Mouse (Mus musculus): ENCODE data around the gene Cdkal1. TPM values are rescaled to one million over a fixed set of nuclear protein-coding genes. Genes with fewer than 3 reads are reported as not detected.

Gene Cdkal1
- polyA plus RNA-seq, 2 experiments, result 10.8 to 29.8 TPM

GRCm38 (mm10) chr13:29642226-29642625, 213.2 kb downstream of the Cdkal1 start:
- no peak overlapping the region for H3K4me2 ChIP-seq (replicated peaks; ENCODE audit: low read depth, low read length, severe bottlenecking)
- ATAC-seq (ENCODE audit: low FRiP score, low read depth) (no peak; the same call in 1 of the 2 replicates), DNase-seq (ENCODE audit: low spot score) (peak; percentile 28)
- WGBS, result 20% methylated on average over 2 of the region's 2 CpGs
- no peaks in the 10 kb centered on the region for H3K36me3 ChIP-seq (ENCODE audit: control insufficient read depth, insufficient read depth, low read length)
- H3K27me3 ChIP-seq (ENCODE audit: control insufficient read depth, insufficient read depth, low read length), result no peaks in the 10 kb centered on the region
- TF ChIP-seq POLR2A (IDR thresholded peaks at IDR 0.05; ENCODE audit: borderline replicate concordance, extremely low read depth, insufficient read depth, insufficient read length), result no peak
- no peak overlapping the region for H3K27ac ChIP-seq (replicated peaks; ENCODE audit: low read depth, low read length)
- H3K9ac ChIP-seq (ENCODE audit: low read depth, low read length, severe bottlenecking), result no peak overlapping the region
- peaks cover 22% of the 10 kb centered on the region for H3K4me1 ChIP-seq (ENCODE audit: control insufficient read depth, insufficient read depth, low read length)
- no peaks in the 10 kb centered on the region for H3K9me3 ChIP-seq (ENCODE audit: control insufficient read depth, low read length)
- no peak overlapping the region for H3K4me3 ChIP-seq (replicated peaks; ENCODE audit: low read length)

GRCm38 (mm10) chr13:29641200-29641599, 214.3 kb downstream of the Cdkal1 start:
- 82% methylated on average over 5 of the region's 5 CpGs for WGBS
- no peak for ATAC-seq (ENCODE audit: low FRiP score, low read depth)
- no peaks in the 10 kb centered on the region for H3K36me3 ChIP-seq (ENCODE audit: control insufficient read depth, insufficient read depth, low read length)

DNA sequence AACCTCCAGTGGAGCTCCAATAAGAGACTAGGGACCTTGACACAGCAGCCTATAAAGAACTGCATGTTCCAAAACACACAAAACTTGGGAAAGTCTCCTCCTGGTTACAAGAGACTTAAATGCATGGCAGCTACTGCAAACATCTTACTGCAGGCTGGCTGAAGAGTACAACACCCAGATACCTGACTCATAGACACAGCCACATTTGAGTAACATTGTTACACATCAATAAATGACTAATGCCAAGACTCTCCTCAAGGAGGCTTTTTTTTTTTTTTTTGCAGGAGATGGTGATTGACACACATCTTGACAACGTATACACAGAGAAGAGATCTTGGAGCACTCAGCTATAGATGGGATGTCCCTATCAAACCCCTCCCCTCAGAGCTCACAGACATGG, 215.3 kb downstream of the Cdkal1 start:
- no peak overlapping the region for H3K9ac ChIP-seq (ENCODE audit: low read depth, low read length, severe bottlenecking)
- no peak overlapping the region for H3K27ac ChIP-seq (replicated peaks; ENCODE audit: low read depth, low read length)
- no peak for TF ChIP-seq POLR2A (IDR thresholded peaks at IDR 0.05; ENCODE audit: borderline replicate concordance, extremely low read depth, insufficient read depth, insufficient read length)
- H3K9me3 ChIP-seq (ENCODE audit: control insufficient read depth, low read length), result no peaks in the 10 kb centered on the region
- DNase-seq (ENCODE audit: low spot score), result no peak
- no peak overlapping the region for H3K4me2 ChIP-seq (replicated peaks; ENCODE audit: low read depth, low read length, severe bottlenecking)
- ATAC-seq (ENCODE audit: low FRiP score, low read depth), result no peak
- no peaks in the 10 kb centered on the region for H3K36me3 ChIP-seq (ENCODE audit: control insufficient read depth, insufficient read depth, low read length)
- no peak overlapping the region for H3K4me3 ChIP-seq (replicated peaks; ENCODE audit: low read length)
- H3K27me3 ChIP-seq (ENCODE audit: control insufficient read depth, insufficient read depth, low read length), result no peaks in the 10 kb centered on the region
- WGBS, result 96% methylated on average over 1 of the region's 1 CpGs
- peaks cover 22% of the 10 kb centered on the region for H3K4me1 ChIP-seq (ENCODE audit: control insufficient read depth, insufficient read depth, low read length)

More at GRCm38 (mm10) chr13:29641200-29641599, 214.3 kb downstream of the Cdkal1 start:
- H3K4me1 ChIP-seq (ENCODE audit: control insufficient read depth, insufficient read depth, low read length), result peaks cover 22% of the 10 kb centered on the region
- H3K4me2 ChIP-seq (replicated peaks; ENCODE audit: low read depth, low read length, severe bottlenecking), result no peak overlapping the region
- H3K27me3 ChIP-seq (ENCODE audit: control insufficient read depth, insufficient read depth, low read length), result no peaks in the 10 kb centered on the region
- no peak overlapping the region for H3K9ac ChIP-seq (ENCODE audit: low read depth, low read length, severe bottlenecking)
- no peak for DNase-seq (ENCODE audit: low spot score)
- no peak overlapping the region for H3K27ac ChIP-seq (replicated peaks; ENCODE audit: low read depth, low read length)
- no peak overlapping the region for H3K4me3 ChIP-seq (replicated peaks; ENCODE audit: low read length)
- H3K9me3 ChIP-seq (ENCODE audit: control insufficient read depth, low read length), result no peaks in the 10 kb centered on the region
- TF ChIP-seq POLR2A (IDR thresholded peaks at IDR 0.05; ENCODE audit: borderline replicate concordance, extremely low read depth, insufficient read depth, insufficient read length), result no peak

DNA sequence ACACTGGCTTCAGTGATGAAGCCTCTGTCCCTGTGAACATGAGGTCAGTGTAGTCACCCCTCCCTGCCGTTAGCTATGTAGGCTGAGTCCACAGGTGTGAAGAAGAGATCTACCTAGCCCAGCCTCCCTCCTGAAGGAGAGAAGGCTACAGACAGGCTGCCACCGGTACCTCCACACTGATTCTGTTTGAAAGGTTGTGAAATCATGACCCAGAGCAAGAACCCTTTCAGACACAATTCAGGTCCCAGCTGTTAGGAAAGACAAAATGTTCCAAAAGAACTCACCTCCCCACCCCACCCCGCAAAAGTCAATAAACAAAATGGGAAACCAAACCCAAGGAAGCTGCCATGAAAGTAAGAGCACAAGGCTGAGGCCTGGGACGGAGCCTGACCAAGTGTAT, 217.2 kb downstream of the Cdkal1 start:
- no peaks in the 10 kb centered on the region for H3K27me3 ChIP-seq (ENCODE audit: control insufficient read depth, insufficient read depth, low read length)
- H3K9ac ChIP-seq (ENCODE audit: low read depth, low read length, severe bottlenecking), result no peak overlapping the region
- H3K4me2 ChIP-seq (replicated peaks; ENCODE audit: low read depth, low read length, severe bottlenecking), result no peak overlapping the region
- 83% methylated on average over 4 of the region's 4 CpGs for WGBS
- no peak for TF ChIP-seq POLR2A (IDR thresholded peaks at IDR 0.05; ENCODE audit: borderline replicate concordance, extremely low read depth, insufficient read depth, insufficient read length)
- no peak overlapping the region for H3K27ac ChIP-seq (replicated peaks; ENCODE audit: low read depth, low read length)
- H3K4me3 ChIP-seq (replicated peaks; ENCODE audit: low read length), result no peak overlapping the region
- DNase-seq (ENCODE audit: low spot score) (no peak), ATAC-seq (ENCODE audit: low FRiP score, low read depth) (no peak)
- H3K4me1 ChIP-seq (ENCODE audit: control insufficient read depth, insufficient read depth, low read length), result peaks cover 22% of the 10 kb centered on the region
- no peaks in the 10 kb centered on the region for H3K9me3 ChIP-seq (ENCODE audit: control insufficient read depth, low read length)
- H3K36me3 ChIP-seq (ENCODE audit: control insufficient read depth, insufficient read depth, low read length), result no peaks in the 10 kb centered on the region

DNA sequence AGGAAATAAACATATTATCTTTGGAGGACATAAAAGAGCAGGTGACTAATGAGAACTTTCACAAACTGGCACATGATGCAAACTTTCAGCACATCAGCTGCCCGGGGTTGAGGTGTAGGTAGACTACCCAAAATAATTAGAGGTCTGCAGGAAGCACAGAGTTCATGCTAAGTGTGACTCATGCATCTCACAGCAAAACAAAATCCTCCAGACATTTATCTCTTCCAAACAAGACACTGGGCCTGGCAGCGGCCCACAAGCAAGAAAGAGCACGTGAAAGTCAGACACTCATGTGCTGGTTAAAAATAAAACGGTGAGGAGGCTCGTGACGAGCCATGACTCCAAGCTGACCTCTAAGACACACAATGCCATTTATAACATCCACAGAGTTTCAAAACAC, 217.7 kb downstream of the Cdkal1 start:
- WGBS, result 77% methylated on average over 6 of the region's 6 CpGs
- Histone ChIP-seq H3K9ac (ENCODE audit: low read depth, low read length, severe bottlenecking) (no peak overlapping the region), H3K27ac (replicated peaks; ENCODE audit: low read depth, low read length) (no peak overlapping the region), H3K4me3 (replicated peaks; ENCODE audit: low read length) (no peak overlapping the region), H3K9me3 (ENCODE audit: control insufficient read depth, low read length) (no peaks in the 10 kb centered on the region), H3K4me2 (replicated peaks; ENCODE audit: low read depth, low read length, severe bottlenecking) (no peak overlapping the region), H3K4me1 (ENCODE audit: control insufficient read depth, insufficient read depth, low read length) (peaks cover 21% of the 10 kb centered on the region), H3K27me3 (ENCODE audit: control insufficient read depth, insufficient read depth, low read length) (no peaks in the 10 kb centered on the region), H3K36me3 (ENCODE audit: control insufficient read depth, insufficient read depth, low read length) (no peaks in the 10 kb centered on the region)
- ATAC-seq (ENCODE audit: low FRiP score, low read depth) (no peak), DNase-seq (ENCODE audit: low spot score) (no peak)
- no peak for TF ChIP-seq POLR2A (IDR thresholded peaks at IDR 0.05; ENCODE audit: borderline replicate concordance, extremely low read depth, insufficient read depth, insufficient read length)

DNA sequence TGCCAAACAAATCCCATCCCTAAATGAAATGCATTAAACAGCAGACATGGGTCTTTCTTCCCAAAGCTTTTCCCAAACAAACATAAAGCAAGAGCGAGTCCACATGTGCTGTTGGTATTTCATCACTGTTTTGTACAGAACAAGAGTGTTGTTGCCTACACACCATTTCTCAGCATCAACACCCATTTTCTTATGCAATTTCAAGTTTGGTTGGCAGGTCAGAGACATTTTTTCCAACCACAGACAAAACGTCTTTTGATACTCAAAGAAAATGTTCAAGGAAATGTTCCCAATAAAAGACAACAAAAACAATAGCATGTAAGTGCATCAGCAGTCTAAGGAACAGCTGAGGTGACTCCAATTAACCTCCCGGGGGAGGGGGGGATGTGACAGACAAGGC, 219.9 kb downstream of the Cdkal1 start:
- no peak for ATAC-seq (ENCODE audit: low FRiP score, low read depth)
- DNase-seq (ENCODE audit: low spot score), result no peak
- H3K4me1 ChIP-seq (ENCODE audit: control insufficient read depth, insufficient read depth, low read length), result peaks cover 13% of the 10 kb centered on the region
- no peaks in the 10 kb centered on the region for H3K36me3 ChIP-seq (ENCODE audit: control insufficient read depth, insufficient read depth, low read length)
- 78% methylated on average over 3 of the region's 3 CpGs for WGBS
- H3K27me3 ChIP-seq (ENCODE audit: control insufficient read depth, insufficient read depth, low read length), result no peaks in the 10 kb centered on the region
- H3K4me3 ChIP-seq (replicated peaks; ENCODE audit: low read length), result no peak overlapping the region
- H3K4me2 ChIP-seq (replicated peaks; ENCODE audit: low read depth, low read length, severe bottlenecking), result no peak overlapping the region
- no peak overlapping the region for H3K27ac ChIP-seq (replicated peaks; ENCODE audit: low read depth, low read length)
- H3K9ac ChIP-seq (ENCODE audit: low read depth, low read length, severe bottlenecking), result no peak overlapping the region
- TF ChIP-seq POLR2A (IDR thresholded peaks at IDR 0.05; ENCODE audit: borderline replicate concordance, extremely low read depth, insufficient read depth, insufficient read length), result no peak
- no peaks in the 10 kb centered on the region for H3K9me3 ChIP-seq (ENCODE audit: control insufficient read depth, low read length)

Measured in limb, embryonic 14.5 days (tissue).